Mouse (Mus musculus): ENCODE measurements around the gene Teddm2. TPM values are rescaled to one million over a fixed set of nuclear protein-coding genes. Genes with fewer than 3 reads are reported as not detected.
"Not testable (repeated sequence)": the region's sequence is repeated elsewhere in the genome, so short reads cannot be mapped to it uniquely, and the experiment has no call there.

Gene Teddm2
- polyA plus RNA-seq, 1 experiment, result 1,587 TPM

DNA sequence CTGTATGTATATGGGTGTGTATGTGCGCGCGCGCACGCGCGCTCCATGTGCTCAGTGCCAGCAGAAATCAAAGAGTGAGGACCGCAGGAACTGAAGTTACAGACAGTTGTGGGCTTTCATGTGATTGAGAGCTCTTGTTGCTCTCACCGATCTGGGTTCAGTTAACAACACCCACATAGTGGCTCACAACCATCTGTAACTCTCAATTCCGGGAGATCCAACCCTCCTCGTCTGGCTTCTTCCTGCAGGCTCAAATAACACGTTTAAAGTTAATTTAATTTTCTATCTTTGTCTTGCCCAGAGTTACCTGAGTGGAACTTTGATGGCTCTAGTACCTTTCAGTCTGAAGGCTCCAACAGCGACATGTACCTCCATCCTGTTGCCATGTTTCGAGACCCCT, 4.2 kb upstream of the Teddm2 start:
- DNase-seq (ENCODE audit: low read depth), result no peak

DNA sequence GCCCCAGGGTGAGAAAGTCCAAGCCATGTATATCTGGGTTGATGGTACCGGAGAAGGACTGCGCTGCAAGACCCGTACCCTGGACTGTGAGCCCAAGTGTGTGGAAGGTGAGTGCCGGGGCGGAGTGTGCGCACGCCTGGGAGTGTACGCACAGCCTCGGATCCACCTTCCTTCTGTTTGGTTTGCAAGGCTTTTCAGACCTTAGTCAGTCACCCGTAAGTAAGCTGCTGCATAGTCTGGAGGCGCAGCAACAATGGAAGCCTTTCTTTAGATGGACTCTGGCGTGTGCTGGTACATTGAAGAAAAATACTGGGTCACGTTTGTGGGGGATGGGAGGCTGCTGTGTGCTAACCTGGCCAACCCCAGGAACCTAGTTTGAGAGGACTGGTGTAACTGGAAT, 3.0 kb upstream of the Teddm2 start:
- DNase-seq (ENCODE audit: low read depth), result no peak

DNA sequence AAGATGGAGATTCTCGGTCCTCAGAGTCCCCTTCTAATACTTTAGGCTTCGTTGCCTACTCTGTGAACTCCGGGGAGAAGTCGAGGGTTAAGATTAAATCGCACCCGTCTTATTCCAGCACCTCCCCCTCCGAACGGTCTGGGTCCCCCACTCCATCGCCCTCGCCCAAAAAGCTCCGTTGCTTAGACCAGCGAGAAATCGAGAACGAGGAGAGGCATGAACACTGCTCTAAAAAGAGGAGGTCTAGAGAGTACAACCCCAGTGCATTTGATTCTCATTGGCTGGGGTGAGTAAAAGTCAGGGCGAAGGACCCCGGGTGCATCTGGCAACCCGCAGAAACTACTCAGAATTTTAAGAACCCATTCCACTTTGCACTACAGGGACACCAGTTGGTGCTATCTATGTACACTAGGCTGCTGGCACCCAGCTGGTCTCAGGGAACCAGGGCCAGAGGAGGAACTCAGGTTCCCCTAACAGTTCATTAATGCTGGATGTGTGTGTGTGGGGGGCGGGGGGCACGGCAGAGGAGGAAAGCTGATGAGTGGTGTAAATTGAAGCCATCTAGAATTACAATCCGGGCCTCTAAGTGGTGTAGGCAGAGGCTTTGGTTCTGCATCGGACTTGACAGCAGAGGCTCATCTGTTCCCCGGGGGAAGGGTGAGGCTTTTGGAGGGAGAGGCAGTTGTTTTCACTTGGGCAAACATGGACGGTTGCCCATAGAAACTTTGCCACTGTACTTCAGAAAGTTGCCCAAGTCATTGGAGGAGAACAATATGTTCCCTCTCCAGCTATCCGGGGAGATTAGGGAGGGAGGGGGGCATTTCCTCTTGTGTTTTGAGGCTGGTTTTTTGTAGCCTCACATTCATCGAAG, 1.1 kb upstream of the Teddm2 start:
- DNase-seq (ENCODE audit: low read depth), result peak; percentile 79

DNA sequence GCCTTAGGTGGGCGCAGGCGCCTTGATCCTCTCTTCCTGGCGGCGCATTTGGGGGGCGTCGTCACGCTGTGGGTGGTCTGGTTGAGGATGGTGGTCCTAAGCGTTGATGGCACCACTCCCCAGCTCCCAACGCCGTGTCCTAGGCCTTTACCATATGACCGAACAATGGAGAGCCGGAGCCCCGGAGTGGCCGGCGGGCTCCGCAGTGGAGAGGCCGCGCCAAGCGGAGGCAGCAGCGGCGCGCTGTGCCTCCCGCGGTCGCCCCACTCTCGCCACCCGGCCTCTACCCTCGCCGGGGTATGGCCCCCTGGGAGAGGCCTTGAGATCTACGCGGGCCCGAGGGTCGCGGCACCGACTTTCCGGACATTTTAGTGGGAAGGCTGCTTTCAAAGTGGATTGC, 353 bp upstream of the Teddm2 start:
- no peak for DNase-seq (ENCODE audit: low read depth)

DNA sequence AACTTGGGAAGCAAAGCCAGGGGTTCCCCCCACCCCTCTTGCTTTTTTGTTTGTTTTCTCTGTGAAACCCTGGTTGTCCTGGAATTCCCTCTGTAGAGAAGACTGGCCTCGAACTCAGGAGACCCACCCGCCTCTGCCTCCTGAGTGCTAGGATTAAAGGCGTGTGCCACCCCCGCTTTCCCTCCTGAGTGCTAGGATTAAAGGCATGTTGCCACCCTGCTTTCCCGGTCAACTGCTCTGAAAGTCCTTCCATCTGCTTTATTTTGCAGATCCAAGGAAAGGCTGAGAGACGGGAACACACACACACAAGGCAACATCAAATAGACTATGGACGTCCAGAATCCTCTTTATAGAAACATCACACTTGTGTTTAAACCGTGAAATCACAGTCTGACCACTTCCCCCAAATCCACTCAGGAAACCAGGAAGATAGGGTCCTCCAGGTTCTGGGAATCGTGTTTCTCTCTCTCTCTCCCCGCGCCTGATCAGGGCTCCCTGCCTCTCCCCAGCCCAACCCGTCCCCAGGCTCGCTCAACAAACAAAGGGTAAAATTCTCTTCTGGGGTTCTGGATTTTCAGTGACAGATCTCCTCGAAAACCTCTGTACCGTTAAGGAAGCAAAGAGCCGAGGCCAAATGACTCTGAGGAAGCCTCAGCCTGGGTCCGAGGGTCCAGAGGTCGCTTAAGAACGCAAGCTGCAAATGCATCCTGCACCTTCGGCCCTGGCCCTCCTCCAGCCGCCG, 868 bp downstream of the Teddm2 start:
- DNase-seq (ENCODE audit: low read depth), result no peak

DNA sequence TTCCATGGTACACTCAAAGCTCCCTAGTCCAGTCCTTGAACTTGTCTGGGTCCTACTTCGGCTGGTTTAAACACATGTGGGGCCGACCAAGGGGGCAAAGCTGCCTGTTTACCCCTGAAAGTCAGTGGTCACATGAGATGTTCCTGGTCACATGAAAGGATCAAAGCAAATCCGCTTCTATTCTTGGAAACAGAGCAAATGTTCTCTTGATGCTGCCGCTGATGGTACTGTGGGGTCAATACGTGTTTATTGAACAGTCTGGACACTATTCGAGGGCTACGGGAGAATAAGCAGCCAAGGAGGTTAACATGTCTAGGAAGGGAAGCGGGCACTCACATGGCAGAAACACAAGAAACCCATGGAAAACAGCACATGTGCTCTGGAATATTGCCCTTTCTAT, 2.8 kb downstream of the Teddm2 start:
- DNase-seq (ENCODE audit: low read depth), result no peak

DNA sequence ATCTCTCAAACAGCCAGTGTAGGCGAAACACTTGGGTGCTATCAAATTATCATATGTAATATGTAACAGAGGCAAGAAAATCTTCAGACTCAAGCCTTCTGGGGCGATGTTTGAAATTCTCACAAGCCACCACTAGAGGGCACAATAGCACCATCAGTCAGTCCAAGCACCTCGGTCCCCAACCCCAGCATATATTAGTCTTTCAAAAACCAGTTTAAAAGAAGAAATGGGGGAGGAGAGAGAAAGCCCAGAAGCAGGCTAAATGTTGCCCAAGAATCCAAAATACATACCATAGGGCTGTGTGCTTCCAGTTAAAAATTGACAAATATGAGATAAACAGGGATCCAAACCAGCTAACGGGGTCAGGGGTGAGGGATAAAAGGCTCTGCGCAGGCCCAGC, 5.0 kb downstream of the Teddm2 start:
- DNase-seq (ENCODE audit: low read depth), result no peak

DNA sequence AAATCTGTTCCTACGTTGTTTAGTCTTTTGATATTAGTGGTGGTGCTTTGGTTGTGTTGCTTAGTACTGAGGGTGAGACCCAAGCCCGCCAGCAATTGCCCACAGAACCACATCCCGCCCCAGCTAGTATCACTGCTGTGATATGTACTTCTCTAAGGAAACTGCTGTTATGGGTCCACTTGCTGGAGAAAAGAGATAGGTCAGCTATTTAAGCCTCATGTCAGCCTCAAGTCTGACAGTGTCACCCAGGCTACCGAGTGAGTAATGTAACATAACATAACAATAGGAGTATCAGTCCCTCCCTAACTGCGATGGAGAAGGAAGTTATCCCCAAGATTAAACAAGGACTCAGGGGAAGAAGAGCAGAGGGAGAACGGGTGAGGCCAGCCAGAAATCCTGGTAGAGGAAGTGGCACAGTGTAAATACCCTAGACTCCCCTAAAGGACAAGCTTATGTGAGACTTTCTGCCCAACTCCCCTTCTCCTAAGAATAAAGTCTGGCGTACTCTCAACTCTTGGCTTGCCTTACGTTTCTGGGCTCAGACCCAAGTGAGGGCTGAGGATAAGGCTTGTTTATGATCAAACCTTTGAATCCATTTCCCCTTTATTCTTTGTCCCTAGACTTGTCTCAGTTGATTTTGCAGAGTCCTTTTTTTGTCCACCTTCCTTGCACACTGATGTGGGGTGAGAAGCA, 5.7 kb downstream of the Teddm2 start:
- DNase-seq (ENCODE audit: low read depth), result no peak

DNA sequence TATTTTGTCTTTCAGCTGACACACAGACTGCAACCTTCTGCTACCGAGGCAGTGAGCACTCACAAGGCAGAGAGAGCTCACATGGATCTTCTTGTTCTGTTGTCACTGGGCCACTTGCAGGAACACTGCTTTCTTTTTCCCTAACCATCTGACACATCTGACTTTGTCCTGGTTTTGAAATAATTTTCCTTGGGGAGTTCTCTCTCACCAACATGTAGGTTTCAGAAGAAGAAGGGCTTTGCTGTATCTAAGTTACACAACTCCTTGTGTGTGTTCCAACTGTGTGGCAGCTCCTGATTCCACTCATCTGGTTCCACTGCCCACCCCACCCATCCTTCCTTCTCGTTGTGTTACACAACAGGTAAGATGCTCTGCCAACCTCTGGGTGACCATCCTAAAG, 6.3 kb downstream of the Teddm2 start:
- DNase-seq (ENCODE audit: low read depth), result no peak

DNA sequence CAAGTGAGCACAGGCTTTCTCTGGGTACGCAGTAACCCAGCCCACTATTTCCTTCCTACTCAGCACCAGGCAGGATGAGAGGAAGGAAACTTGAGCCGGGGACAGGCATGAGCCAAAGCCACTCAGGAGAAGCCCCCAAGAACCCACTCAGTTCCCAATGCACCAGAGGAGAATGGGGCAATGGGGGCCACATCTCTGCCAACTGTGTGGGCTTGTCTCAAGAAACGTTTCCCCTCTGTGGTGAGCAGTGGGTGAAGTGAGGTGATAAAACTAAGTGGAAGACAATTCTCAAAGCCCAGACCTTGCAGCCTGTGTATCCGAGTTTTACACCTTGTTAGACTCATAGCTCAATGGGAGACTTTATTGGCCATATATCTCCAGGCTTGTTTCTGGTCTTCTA, 8.6 kb downstream of the Teddm2 start, which contains the start of gene Teddm1a:
Gene Teddm1a, plus strand, starts transcription at position 301 of the 400 bp plus-strand sequence.
- no peak for DNase-seq (ENCODE audit: low read depth)

DNA sequence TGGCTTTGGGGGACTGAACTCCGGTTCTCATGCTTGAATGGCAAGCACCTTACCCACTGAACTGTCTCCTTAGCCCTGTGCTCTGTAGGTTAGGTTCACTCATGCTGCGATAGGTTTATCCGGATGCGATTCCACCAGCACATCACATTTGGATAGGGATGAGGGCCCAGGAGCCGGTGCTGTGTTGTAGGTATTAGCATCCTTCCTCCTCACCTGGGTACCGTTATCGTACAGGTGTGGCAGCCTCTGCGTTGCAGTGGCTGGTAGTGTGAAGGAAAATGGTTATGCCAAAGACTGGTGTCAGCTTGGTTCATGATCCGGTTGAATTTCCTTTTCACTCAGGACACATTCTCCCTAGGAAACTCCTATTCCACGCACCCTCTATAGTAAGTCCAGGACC, 9.9 kb downstream of the Teddm2 start:
- DNase-seq (ENCODE audit: low read depth), result no peak

DNA sequence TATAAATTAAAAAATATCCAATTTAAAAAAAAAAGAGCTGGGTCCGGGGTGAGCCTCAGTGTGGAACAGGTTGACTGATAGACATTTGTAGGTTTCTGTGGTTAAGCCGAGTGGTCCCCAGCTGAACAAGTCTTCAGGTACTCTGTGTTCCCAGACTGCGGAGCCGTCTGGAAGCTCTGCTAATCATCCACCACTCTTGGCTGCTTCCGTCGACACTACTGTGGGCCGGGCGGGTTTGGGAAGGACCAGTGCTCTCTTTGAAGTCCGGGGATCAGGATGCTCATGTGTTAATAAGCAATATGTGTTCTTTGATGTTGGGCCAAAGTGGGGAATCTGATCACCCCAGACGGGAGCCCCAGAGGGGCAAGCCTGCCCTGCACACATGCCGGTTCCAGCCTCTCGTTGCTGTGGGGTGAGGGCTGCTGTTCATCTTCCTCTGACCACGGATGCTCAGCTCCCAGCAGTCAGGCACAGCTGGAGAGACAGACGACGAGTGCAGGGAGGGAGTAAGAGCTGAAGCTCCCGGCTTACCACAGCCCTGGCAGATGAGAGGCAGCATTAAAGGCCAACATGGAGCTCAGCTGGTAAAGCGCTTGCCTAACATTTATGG, 13.9 kb downstream of the Teddm2 start:
- DNase-seq (ENCODE audit: low read depth), result no peak

DNA sequence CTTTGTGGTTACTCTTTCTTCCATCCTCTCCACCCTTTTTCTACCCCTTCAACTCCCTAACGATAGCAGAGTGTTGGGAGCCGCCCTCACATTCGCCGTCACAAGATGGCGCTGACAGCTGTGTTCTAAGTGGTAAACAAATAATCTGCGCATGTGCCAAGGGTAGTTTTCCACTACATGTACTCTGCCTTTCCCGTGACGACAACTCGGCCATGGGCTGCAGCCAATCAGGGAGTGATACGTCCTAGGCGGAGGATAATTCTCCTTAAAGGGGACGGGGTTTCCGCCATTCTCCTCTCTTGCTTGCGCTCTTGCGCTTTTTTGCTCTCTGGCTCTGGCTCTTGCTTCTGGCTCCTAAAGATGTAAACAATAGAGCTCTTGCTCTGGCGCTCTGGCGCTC, 19.6 kb downstream of the Teddm2 start:
- not testable (repeated sequence) for DNase-seq (ENCODE audit: low read depth)

DNA sequence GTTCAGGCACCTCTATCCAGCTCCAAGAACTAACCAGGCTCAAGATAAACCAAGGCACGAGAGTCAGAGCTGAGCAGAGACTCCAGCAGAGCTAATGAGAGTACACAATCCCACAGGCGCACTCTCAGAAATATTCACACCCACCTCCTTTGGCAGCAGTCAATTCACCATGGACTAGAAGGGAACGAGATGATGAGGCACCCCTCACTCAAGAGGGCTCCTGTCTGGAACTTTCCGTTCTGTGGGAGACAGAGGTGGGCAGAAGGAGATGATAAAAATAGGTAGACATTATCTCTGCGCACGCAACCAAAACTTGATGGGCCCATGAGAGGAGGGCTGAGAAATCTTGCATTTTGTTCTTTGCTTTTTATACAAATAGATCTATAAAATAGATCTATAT, 26.0 kb downstream of the Teddm2 start, which contains the start of gene Teddm1b:
Gene Teddm1b, plus strand, starts transcription at position 301 of the 400 bp plus-strand sequence.
- DNase-seq (ENCODE audit: low read depth), result no peak

DNA sequence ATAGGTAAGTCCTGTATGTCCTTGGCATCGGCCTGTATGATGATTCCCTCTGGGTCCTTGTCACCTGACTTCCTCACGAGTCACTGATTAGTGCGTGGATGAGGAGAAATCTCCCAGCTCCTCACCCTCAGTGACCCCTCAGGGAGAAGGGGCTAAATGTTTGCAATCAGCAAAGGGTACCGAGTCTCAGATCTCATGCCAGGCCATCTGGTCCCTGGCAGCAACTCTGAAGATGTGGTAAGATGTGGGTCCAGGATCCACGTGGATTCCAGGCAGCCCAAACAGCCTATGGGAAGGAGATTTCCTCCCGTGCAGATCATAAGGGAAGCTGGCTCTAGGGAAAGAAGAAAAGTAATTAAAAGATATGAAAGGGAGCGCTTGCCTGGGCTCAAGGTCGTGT, 44.1 kb downstream of the Teddm2 start:
- DNase-seq (ENCODE audit: low read depth), result no peak

DNA sequence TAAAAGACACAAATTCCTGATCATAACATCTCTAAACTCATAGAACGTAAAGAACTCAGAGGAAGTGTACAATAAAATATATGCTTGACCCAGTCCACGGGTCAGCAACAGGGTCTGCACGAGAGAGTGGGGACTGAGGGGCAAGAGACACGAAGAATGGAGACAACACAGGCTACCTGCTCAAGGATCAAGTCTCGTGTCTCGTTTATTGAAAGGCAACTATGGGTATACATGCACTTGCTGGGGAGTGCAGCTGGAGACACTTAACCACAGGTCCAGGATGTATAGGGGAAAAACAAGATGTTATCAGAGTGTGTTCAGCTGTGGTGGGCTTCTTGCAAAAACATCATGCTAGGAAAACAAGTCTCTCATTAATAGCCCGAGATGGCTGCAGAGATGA, 47.3 kb downstream of the Teddm2 start:
- DNase-seq (ENCODE audit: low read depth), result not testable (repeated sequence)

DNA sequence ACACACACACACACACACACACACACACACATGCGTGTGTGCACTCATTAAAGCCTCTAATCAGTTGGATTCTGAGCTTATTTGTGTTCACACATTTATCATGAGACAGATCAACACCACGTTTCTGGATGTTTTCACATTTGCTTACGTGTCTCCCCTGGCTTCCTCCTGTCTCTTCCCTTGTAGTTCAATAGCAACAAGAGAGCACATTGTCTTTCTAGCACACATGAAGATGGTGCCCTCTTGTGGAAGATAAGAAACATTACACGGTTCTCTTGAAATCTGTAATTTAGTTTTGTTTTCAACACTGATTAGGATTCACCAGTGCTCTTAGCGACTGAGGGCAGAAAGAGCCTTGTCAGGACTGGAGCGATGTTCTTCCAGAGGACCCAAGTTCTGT, 53.2 kb downstream of the Teddm2 start:
- DNase-seq (ENCODE audit: low read depth), result no peak

DNA sequence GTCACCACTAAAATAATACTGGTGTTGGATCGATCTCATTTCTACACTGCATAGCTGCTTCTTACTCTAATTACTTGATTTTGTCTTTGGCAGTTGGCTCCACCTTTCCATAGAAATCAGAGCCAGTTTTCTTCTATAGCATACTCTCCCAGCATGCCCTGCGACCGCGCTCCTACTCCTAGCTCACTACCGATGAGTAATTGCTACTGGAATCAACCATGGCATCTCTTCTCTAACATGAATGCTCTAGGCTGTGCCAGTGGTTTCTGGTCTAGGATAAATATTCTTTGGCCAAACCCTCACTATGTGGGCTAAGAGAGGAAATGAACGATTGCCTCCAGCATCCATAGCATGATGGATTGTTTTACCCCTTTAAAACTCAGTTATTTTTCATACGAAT, 53.6 kb downstream of the Teddm2 start:
- no peak for DNase-seq (ENCODE audit: low read depth)

DNA sequence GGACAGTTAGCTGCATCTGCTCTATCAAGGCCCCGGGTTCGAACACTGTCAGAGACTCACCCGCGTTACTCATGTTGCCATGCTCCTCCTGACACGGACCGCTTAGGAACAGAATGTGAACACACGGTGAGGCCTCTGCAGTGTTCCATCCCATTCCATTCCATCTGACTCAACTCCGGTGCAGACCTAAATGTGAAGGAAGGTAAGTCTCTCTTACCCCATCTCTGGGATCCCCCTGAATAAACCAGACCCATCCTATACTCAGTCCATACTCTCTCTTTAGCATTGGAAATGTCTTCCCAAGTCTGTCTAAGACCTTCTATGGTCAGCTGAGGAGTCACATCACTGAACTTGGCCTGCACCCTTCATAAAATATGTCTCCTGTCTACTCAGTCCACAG, 56.0 kb downstream of the Teddm2 start, which contains the start of gene Rgsl1:
Gene Rgsl1, minus strand, starts transcription at position 101 of the 400 bp plus-strand sequence.
- no peak for DNase-seq (ENCODE audit: low read depth)

DNA sequence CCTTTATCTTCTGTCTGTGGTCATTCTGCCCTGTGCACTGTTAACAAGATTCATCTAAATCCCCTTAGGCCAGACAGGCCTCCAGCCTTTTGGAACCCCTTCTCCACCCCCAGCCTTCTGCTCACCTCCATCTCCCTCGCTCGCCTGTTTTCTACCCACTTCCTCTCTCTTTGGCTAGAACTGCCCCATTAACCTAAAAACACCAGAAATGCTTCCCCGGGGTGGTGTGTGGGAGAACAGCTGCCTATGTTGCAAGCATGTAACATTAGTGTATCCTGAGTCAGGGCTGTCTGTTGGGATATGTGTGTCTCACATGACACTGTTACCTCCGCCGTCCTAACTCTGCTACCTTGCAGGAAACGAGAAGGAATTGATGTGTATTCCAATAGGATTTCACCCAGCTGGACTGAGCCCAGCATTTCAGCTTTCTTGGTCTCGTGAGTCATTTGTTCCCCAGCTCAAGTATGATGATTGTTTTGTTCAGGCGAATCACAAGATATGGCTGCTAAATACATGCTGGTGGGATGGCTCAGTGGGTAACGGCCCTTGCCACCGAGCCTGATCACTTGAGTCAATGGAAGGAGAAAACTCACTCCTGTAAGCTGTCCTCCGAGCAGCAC, 57.8 kb downstream of the Teddm2 start:
- no peak for DNase-seq (ENCODE audit: low read depth)

DNA sequence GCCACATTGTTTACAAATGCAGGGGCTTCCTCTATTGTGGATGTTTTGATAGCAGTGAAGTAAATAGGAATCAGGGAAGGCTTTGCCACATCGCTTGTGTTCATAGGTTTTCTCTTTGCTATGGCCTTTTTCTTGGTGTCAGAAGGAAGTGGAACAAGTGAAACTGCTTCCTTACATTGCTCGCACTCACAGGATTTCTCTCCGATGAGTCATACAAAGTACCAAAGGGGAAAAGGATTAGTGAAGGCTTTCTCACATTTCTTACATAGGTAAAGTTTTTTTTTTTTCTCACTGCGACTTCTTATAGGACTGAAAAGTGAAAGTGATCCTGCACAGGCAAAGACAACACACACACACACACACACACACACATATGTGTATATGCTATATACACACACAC, 64.0 kb downstream of the Teddm2 start:
- no peak for DNase-seq (ENCODE audit: low read depth)
